Mouse (Mus musculus): Measurements from ENCODE around the gene Trabd. TPM values are rescaled to one million over a fixed set of nuclear protein-coding genes. Genes with fewer than 3 reads are reported as not detected.

Trabd gene
- polyA plus RNA-seq, 2 experiments from 2014 or later: 29.5 to 33.9 TPM

- peak; percentile 74 for ATAC-seq
These were observed 53.7 kb downstream of the Trabd start, which contains the start of gene Hdac10 for GRCm38 (mm10) chr15:89128382-89129350. Gene Hdac10, minus strand, starts transcription at chr15:89128700.

GRCm38 (mm10) chr15:89130245-89130644 is 55.3 kb downstream of the Trabd start:
- ATAC-seq: no peak

- peak; percentile 83 for ATAC-seq
These were observed 56.4 kb downstream of the Trabd start for GRCm38 (mm10) chr15:89131316-89131715.

Other genes starting within 250 kb of the Trabd start
- gene Pim3, start 212.9 kb upstream of the Trabd start, polyA plus RNA-seq (2017; shearing (Covaris generic)): 1 to 10 TPM; 2.6 to 3.6 TPM
- gene Ttll8, start 120.7 kb upstream of the Trabd start, polyA plus RNA-seq (2017; shearing (Covaris generic)): not detected
- gene Mlc1, start 96.1 kb upstream of the Trabd start, polyA plus RNA-seq (2017; shearing (Covaris generic)): not detected
- gene Mov10l1, start 92.2 kb upstream of the Trabd start, polyA plus RNA-seq (2017; shearing (Covaris generic)): not detected
- gene Panx2, start 15.4 kb upstream of the Trabd start, polyA plus RNA-seq (2017; shearing (Covaris generic)): not detected
- 1 to 10 TPM; 8.8 to 9.1 TPM for gene Selenoo, start 14.0 kb downstream of the Trabd start, polyA plus RNA-seq (2017; shearing (Covaris generic))
- gene Tubgcp6, start 48.0 kb downstream of the Trabd start, polyA plus RNA-seq (2017; shearing (Covaris generic)): 10 to 100 TPM; 12.6 to 13.2 TPM
- gene Hdac10, start 53.6 kb downstream of the Trabd start, polyA plus RNA-seq (2017; shearing (Covaris generic)): 10 to 100 TPM; 14.3 to 16.1 TPM
- 1 to 10 TPM; 1.1 to 2.1 TPM for gene Mapk12, start 65.6 kb downstream of the Trabd start, polyA plus RNA-seq (2017; shearing (Covaris generic))
- gene Mapk11, start 74.5 kb downstream of the Trabd start, polyA plus RNA-seq (2017; shearing (Covaris generic)): 10 to 100 TPM; 21.2 to 22.5 TPM
- 1 to 10 TPM; 1.0 to 2.1 TPM for gene Plxnb2, start 105.7 kb downstream of the Trabd start, polyA plus RNA-seq (2017; shearing (Covaris generic))
- gene Dennd6b, start 121.4 kb downstream of the Trabd start, polyA plus RNA-seq (2017; shearing (Covaris generic)): 1 to 10 TPM; 7.7 to 8.4 TPM
- 10 to 100 TPM; 20.8 to 25.1 TPM for gene Ppp6r2, start 136.4 kb downstream of the Trabd start, polyA plus RNA-seq (2017; shearing (Covaris generic))
- 100 to 1,000 TPM in 1 of 2 experiments, 10 to 100 TPM in 1; 80.4 to 102 TPM for gene Sbf1, start 240.2 kb downstream of the Trabd start, polyA plus RNA-seq (2017; shearing (Covaris generic))
- gene Adm2, start 247.6 kb downstream of the Trabd start, polyA plus RNA-seq (2017; shearing (Covaris generic)): not detected